Mouse (Mus musculus): ENCODE results near the gene Poll. TPM values are rescaled to one million over a fixed set of nuclear protein-coding genes. Genes with fewer than 3 reads are reported as not detected.

Gene Poll
- polyA plus RNA-seq, 1 experiment from 2014 or later = 14.3 TPM

DNA sequence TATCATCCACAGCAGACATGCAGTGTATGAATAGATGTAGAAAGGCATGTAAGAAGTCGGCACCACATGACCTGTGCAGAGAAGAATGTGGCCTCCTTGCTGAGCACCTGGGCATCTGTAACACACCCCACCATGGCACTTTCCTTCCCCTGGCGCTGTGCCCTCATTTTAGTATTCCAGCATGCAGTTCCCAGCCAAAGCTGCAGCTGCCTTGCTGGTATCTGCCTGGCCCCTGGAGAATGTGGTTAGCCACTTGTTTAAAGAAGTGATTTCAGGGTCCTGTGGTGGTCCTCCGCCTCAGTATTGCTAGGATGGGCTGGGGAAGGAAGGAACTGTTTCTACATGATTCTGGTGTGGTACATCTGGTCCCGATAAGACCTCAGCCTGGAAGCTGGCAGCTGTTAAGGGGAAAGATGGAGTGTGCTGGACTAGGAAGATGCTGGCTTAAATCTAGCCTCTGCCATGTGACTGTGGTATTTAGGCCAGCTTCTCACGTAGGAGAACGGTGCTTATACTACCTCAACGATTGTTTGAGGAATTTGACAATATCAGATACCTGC lies 14.1 kb upstream of the Poll start:
- H3K27ac ChIP-seq (ENCODE audit: low read depth) = no peak overlapping the region

DNA sequence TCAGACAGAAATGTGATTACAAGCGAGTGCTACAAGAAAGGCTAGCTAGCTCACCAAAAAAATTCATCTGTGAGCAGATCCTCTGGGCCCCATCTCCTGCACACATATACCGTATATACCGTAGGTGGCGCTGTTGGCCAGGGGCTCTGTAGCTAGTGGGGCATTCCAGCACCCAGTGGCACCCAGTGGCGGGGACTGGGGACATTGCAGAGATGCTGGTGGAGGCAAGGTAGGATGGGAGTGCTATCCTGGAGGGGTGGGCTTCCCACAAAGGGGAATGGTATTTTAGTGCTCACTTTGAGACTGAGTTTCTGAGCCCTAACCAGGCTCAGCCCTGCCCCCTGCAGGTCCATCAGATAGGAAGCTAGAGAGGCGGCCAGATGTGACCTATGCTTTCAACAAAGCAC lies 13.5 kb upstream of the Poll start:
- H3K4me1 ChIP-seq (replicated peaks; ENCODE audit: control insufficient read depth, insufficient read depth, low read length) = peaks cover 26% of the 10 kb centered on the region
- no peak; the same call in 1 of the 2 replicates for ATAC-seq (replicated peaks; ENCODE audit: low FRiP score, low TSS enrichment, low read depth)
- H3K27me3 ChIP-seq (replicated peaks; ENCODE audit: control insufficient read depth, insufficient read depth, low read length) = no peaks in the 10 kb centered on the region
- DNase-seq (ENCODE audit: low spot score) = peak; percentile 83
- H3K9me3 ChIP-seq (ENCODE audit: control insufficient read depth, low read length) = no peaks in the 10 kb centered on the region
- H3K4me2 ChIP-seq (ENCODE audit: low read length) = no peak overlapping the region
- peaks cover 25% of the 10 kb centered on the region for H3K36me3 ChIP-seq (ENCODE audit: control insufficient read depth, insufficient read depth, low read length)
- H3K9ac ChIP-seq (ENCODE audit: low read length) = no peak overlapping the region
- H3K27ac ChIP-seq (ENCODE audit: low read depth) = no peak overlapping the region
- WGBS = 26% methylated on average over 6 of the region's 6 CpGs
- no peak overlapping the region for H3K4me3 ChIP-seq (ENCODE audit: low read depth, low read length)

More for the DNA sequence above, 14.1 kb upstream of the Poll start:
- no peak overlapping the region for H3K4me2 ChIP-seq (ENCODE audit: low read length)
- H3K9ac ChIP-seq (ENCODE audit: low read length) = no peak overlapping the region
- no peak overlapping the region for H3K4me3 ChIP-seq (ENCODE audit: low read depth, low read length)
- 73% methylated on average over 7 of the region's 7 CpGs for WGBS
- no peaks in the 10 kb centered on the region for H3K9me3 ChIP-seq (ENCODE audit: control insufficient read depth, low read length)
- H3K27me3 ChIP-seq (replicated peaks; ENCODE audit: control insufficient read depth, insufficient read depth, low read length) = no peaks in the 10 kb centered on the region
- ATAC-seq (replicated peaks; ENCODE audit: low FRiP score, low TSS enrichment, low read depth) (no peak), DNase-seq (ENCODE audit: low spot score) (no peak)
- peaks cover 26% of the 10 kb centered on the region for H3K4me1 ChIP-seq (replicated peaks; ENCODE audit: control insufficient read depth, insufficient read depth, low read length)
- H3K36me3 ChIP-seq (ENCODE audit: control insufficient read depth, insufficient read depth, low read length) = peaks cover 29% of the 10 kb centered on the region

DNA sequence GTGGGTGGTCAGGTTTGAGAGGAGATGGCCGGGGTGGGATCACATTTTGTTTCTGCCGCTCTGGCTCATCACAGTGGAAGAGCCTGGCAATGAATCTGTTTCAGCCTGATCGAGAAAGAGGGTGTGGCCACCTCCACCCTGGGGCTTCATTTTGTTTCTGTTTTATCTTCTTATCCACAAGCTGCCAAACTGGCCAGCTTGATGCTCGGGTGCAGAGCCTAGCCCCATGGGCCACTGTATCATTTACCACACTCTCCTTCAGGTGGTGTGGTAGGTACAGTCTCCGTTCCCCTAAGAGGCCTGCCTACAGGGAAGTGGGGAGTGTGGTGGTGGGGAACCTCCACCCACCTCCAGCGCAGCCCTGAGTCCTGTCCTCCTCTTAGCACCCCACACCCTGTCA lies 12.7 kb upstream of the Poll start:
- no peak overlapping the region for H3K9ac ChIP-seq (ENCODE audit: low read length)
- no peak overlapping the region for H3K4me2 ChIP-seq (ENCODE audit: low read length)
- peaks cover 16% of the 10 kb centered on the region for H3K36me3 ChIP-seq (ENCODE audit: control insufficient read depth, insufficient read depth, low read length)
- H3K4me3 ChIP-seq (ENCODE audit: low read depth, low read length) = no peak overlapping the region
- DNase-seq (ENCODE audit: low spot score) = no peak
- no peak overlapping the region for H3K27ac ChIP-seq (ENCODE audit: low read depth)
- peaks cover 26% of the 10 kb centered on the region for H3K4me1 ChIP-seq (replicated peaks; ENCODE audit: control insufficient read depth, insufficient read depth, low read length)
- no peak for ATAC-seq (replicated peaks; ENCODE audit: low FRiP score, low TSS enrichment, low read depth)
- 76% methylated on average over 6 of the region's 6 CpGs for WGBS
- H3K9me3 ChIP-seq (ENCODE audit: control insufficient read depth, low read length) = no peaks in the 10 kb centered on the region
- no peaks in the 10 kb centered on the region for H3K27me3 ChIP-seq (replicated peaks; ENCODE audit: control insufficient read depth, insufficient read depth, low read length)

DNA sequence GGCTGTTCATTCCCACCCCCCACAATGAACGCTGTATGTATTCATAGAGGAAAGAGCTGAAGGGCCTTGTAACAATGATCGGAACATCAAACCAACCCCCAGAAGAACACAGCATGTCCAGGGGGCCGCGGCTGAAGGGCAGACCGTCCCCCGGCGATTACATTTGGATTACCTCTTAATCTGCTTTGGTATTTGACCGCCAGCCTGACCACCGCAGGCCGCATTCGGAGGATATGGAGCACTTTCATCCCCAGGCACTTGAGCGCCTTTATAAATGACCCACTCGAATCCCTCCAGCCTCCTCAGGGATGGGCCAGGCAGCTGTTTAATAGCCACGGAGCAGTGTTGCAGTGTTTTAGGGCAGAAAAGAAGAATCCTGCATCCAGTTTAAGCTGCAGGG lies 7.0 kb upstream of the Poll start:
- Histone ChIP-seq H3K9me3 (ENCODE audit: control insufficient read depth, low read length) (no peaks in the 10 kb centered on the region), H3K4me2 (ENCODE audit: low read length) (no peak overlapping the region), H3K9ac (ENCODE audit: low read length) (no peak overlapping the region), H3K27ac (ENCODE audit: low read depth) (no peak overlapping the region), H3K4me3 (ENCODE audit: low read depth, low read length) (no peak overlapping the region), H3K4me1 (replicated peaks; ENCODE audit: control insufficient read depth, insufficient read depth, low read length) (peaks cover 20% of the 10 kb centered on the region), H3K36me3 (ENCODE audit: control insufficient read depth, insufficient read depth, low read length) (0 out of 2 replicates have a peak, but pooled peaks cover 1% of the 10 kb centered on the region), H3K27me3 (replicated peaks; ENCODE audit: control insufficient read depth, insufficient read depth, low read length) (no peaks in the 10 kb centered on the region)
- no peak for ATAC-seq (replicated peaks; ENCODE audit: low FRiP score, low TSS enrichment, low read depth)
- no peak for DNase-seq (ENCODE audit: low spot score)
- WGBS = 39% methylated on average over 14 of the region's 14 CpGs

DNA sequence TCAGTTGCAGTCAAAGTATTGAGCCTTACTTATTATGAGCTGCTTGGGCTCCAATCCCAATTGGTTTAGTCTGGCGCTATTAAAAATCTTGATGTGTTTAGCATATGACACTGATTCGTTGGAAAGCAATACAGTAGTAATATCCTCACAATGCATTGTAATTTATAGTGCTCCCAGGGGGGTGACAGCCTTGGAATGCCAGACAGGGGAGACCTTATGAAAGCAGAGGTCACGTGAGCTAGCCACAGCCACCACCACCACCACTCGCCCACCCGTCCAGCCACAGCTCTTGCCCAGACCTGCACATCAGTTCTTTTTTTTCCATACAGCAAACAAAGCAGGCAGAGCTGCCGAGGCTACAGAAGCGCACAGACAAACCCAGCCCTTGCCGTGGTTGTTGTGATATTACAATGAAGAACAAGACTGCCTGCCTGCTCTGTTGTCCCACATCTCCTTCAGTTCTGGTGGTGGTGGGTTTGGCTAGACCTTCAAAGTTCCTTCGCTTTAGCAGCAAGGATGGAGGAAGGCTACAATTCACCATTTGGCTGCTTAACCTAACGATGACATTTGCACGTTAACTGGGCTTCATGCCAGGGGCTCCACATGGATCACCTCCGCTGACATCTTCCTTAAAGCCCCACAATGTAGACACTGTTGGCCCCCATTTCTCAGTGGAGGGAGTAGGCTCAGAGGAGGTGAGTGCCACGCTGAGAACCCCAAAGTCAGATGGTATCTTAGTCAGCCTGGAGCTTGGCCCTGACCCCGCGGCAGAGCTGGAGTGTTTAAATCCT lies 5.8 kb upstream of the Poll start:
- H3K4me3 ChIP-seq (ENCODE audit: low read depth, low read length) = no peak overlapping the region
- WGBS = 50% methylated on average over 15 of the region's 15 CpGs
- H3K4me1 ChIP-seq (replicated peaks; ENCODE audit: control insufficient read depth, insufficient read depth, low read length) = peaks cover 20% of the 10 kb centered on the region
- ATAC-seq (replicated peaks; ENCODE audit: low FRiP score, low TSS enrichment, low read depth) = no peak
- no peak for DNase-seq (ENCODE audit: low spot score)
- no peaks in the 10 kb centered on the region for H3K9me3 ChIP-seq (ENCODE audit: control insufficient read depth, low read length)
- H3K9ac ChIP-seq (ENCODE audit: low read length) = no peak overlapping the region
- no peak overlapping the region for H3K4me2 ChIP-seq (ENCODE audit: low read length)
- H3K36me3 ChIP-seq (ENCODE audit: control insufficient read depth, insufficient read depth, low read length) = no peaks in the 10 kb centered on the region
- no peak overlapping the region for H3K27ac ChIP-seq (ENCODE audit: low read depth)
- H3K27me3 ChIP-seq (replicated peaks; ENCODE audit: control insufficient read depth, insufficient read depth, low read length) = no peaks in the 10 kb centered on the region

DNA sequence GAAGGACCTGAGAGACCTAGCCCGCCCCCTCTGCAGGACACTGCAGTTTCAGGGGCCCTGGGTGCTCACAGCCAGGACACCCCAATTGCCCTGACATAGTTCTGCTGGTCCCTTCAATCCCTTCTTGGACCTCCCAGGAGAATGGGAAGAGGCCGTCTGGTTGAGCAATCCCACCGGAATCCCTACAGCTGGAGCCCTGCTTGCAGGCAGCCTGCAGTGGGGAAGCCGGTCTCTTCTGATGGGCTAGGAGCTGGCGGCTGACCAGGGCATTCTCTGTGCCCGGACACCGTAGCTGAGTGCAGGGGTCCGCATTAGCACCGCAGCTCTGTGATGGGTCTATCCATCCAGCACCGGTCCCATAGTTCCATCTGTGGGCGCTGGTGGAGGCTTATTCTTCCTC lies 6.2 kb downstream of the Poll start:
- 92% methylated on average over 11 of the region's 11 CpGs for WGBS

DNA sequence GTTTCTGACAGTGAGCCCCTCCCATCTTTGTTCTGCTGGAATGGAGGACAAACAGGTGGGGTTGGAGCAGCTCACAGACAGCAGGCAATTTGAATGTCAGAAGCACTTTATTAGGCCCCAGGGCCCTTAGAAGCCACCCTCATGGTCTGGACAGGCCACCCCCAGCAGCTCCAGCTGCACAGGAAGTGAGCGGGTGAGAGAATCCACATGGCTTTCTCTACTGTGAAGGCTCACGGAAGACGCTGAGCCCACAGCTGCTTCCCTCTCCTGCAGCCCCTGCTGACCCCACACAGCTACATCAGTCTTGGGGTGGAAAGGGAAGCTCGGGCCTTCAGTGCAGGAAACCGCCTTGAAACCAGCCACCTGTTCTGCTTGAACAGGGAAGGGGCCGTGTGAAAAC lies 8.1 kb downstream of the Poll start:
- H3K9ac ChIP-seq (ENCODE audit: low read length) = no peak overlapping the region
- H3K4me3 ChIP-seq (ENCODE audit: low read depth, low read length) = no peak overlapping the region
- 21% methylated on average over 6 of the region's 6 CpGs for WGBS
- no peaks in the 10 kb centered on the region for H3K27me3 ChIP-seq (replicated peaks; ENCODE audit: control insufficient read depth, insufficient read depth, low read length)
- peaks cover 11% of the 10 kb centered on the region for H3K4me1 ChIP-seq (replicated peaks; ENCODE audit: control insufficient read depth, insufficient read depth, low read length)
- H3K9me3 ChIP-seq (ENCODE audit: control insufficient read depth, low read length) = no peaks in the 10 kb centered on the region
- H3K4me2 ChIP-seq (ENCODE audit: low read length) = no peak overlapping the region
- peak; percentile 67 for DNase-seq (ENCODE audit: low spot score)
- peak; percentile 77 for ATAC-seq (replicated peaks; ENCODE audit: low FRiP score, low TSS enrichment, low read depth)
- H3K27ac ChIP-seq (ENCODE audit: low read depth) = 0 out of 2 replicates have a peak overlapping the region, but pooled peaks have one; percentile 22
- H3K36me3 ChIP-seq (ENCODE audit: control insufficient read depth, insufficient read depth, low read length) = peaks cover 6% of the 10 kb centered on the region; the same call in 1 of the 2 replicates

More for the DNA sequence above, 6.2 kb downstream of the Poll start:
- no peak overlapping the region for H3K27ac ChIP-seq (ENCODE audit: low read depth)
- DNase-seq (ENCODE audit: low spot score) = no peak
- H3K4me1 ChIP-seq (replicated peaks; ENCODE audit: control insufficient read depth, insufficient read depth, low read length) = peaks cover 11% of the 10 kb centered on the region
- no peak overlapping the region for H3K4me2 ChIP-seq (ENCODE audit: low read length)
- H3K4me3 ChIP-seq (ENCODE audit: low read depth, low read length) = no peak overlapping the region
- H3K9me3 ChIP-seq (ENCODE audit: control insufficient read depth, low read length) = no peaks in the 10 kb centered on the region
- no peak for ATAC-seq (replicated peaks; ENCODE audit: low FRiP score, low TSS enrichment, low read depth)
- no peak overlapping the region for H3K9ac ChIP-seq (ENCODE audit: low read length)
- peaks cover 6% of the 10 kb centered on the region; the same call in 1 of the 2 replicates for H3K36me3 ChIP-seq (ENCODE audit: control insufficient read depth, insufficient read depth, low read length)
- H3K27me3 ChIP-seq (replicated peaks; ENCODE audit: control insufficient read depth, insufficient read depth, low read length) = no peaks in the 10 kb centered on the region

DNA sequence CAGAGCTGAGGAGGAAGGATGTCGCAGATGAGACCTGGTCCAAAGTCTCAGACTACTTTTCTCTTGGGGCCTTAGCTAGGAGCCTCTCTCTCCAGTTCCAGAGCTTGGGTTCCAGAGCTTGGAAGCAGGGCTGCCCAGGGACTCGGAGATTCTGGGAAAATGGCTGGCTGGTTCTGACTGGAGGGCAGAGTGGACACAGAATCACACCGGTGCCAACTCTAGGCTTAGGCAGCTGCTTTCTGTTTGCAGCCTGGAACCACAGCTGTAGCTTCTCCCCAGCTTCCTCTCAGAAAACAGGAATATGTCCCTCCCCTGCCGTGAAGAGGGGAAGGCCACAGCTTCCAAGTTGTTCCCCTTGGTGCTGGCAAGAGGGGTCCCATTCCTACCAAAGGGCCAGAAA lies 10.4 kb downstream of the Poll start:
- Histone ChIP-seq H3K4me2 (ENCODE audit: low read length) (no peak overlapping the region), H3K27me3 (replicated peaks; ENCODE audit: control insufficient read depth, insufficient read depth, low read length) (peaks cover 10% of the 10 kb centered on the region; the same call in 1 of the 2 replicates), H3K9ac (ENCODE audit: low read length) (no peak overlapping the region), H3K4me1 (replicated peaks; ENCODE audit: control insufficient read depth, insufficient read depth, low read length) (peaks cover 11% of the 10 kb centered on the region), H3K36me3 (ENCODE audit: control insufficient read depth, insufficient read depth, low read length) (peaks cover 6% of the 10 kb centered on the region; the same call in 1 of the 2 replicates), H3K9me3 (ENCODE audit: control insufficient read depth, low read length) (no peaks in the 10 kb centered on the region), H3K27ac (ENCODE audit: low read depth) (no peak overlapping the region), H3K4me3 (ENCODE audit: low read depth, low read length) (no peak overlapping the region)
- ATAC-seq (replicated peaks; ENCODE audit: low FRiP score, low TSS enrichment, low read depth) = no peak
- WGBS = 62% methylated on average over 4 of the region's 4 CpGs
- DNase-seq (ENCODE audit: low spot score) = no peak
